Mouse (Mus musculus): ENCODE measurements around the gene B4galnt4.

- TF ChIP-seq CTCF (IDR thresholded peaks at IDR 0.05; ENCODE audit: low read depth): no peak
- TF ChIP-seq EP300 (IDR thresholded peaks at IDR 0.05; ENCODE audit: low read depth): no peak
Measured at GRCm38 (mm10) chr7:141024865-141025838, 35.8 kb upstream of the B4galnt4 start.
